Mouse (Mus musculus) cortical plate, adult 2 months (tissue): ENCODE measurements around the gene Hgfac. TPM values are rescaled to one million over a fixed set of nuclear protein-coding genes. Genes with fewer than 3 reads are reported as not detected.

ENCODE experiments used
- H3K27ac ChIP-seq: fragments of 200-500 bp; 2 replicates; pipeline ENCODE4 v1.5.1; 2012; ENCODE audit warnings: low read length, control low read depth, inconsistent platforms; ENCODE audit not compliant: insufficient read depth
- H3K4me1 ChIP-seq: fragments of 200-500 bp; 2 replicates; pipeline ENCODE4 v1.6.1; 2011; ENCODE audit warnings: low read length; ENCODE audit not compliant: control insufficient read depth, insufficient read depth
- H3K4me3 ChIP-seq: fragments of 200-500 bp; 2 replicates; pipeline ENCODE4 v1.5.1; 2011; ENCODE audit warnings: mild to moderate bottlenecking, low read length, control low read depth; ENCODE audit not compliant: insufficient read depth
- CTCF ChIP-seq: fragments of 200-500 bp; IDR thresholded peaks from 2 replicates; pipeline ENCODE4 v1.5.1; 2011; ENCODE audit warnings: mild to moderate bottlenecking, control low read depth, low read length; ENCODE audit not compliant: insufficient read depth; ENCODE audit errors: extremely low read depth
- POLR2A ChIP-seq: fragments of 200-500 bp; IDR thresholded peaks from 2 replicates; pipeline ENCODE4 v1.6.1; 2011; ENCODE audit warnings: mild to moderate bottlenecking, low read length, control low read depth; ENCODE audit not compliant: insufficient read depth; ENCODE audit errors: extremely low read depth
- polyA plus RNA-seq: library from polyadenylated mRNA; depleted of rRNA; stranded (reverse); fragments of >200 nt; gene quantifications from 2 replicates; pipeline ENCODE4 v1.2.3, GENCODE M21; 2012; rRNA removed

Hgfac gene
- polyA plus RNA-seq, 1 experiment, result 0.44 TPM

GRCm38 (mm10) chr5:35088785-35089613 is 47.7 kb downstream of the Hgfac start:
- no peak overlapping the region for H3K4me3 ChIP-seq
- peak; percentile 75 for TF ChIP-seq CTCF
- TF ChIP-seq POLR2A, result no peak
- no peak overlapping the region for H3K27ac ChIP-seq
- H3K4me1 ChIP-seq, result no peaks in the 10 kb centered on the region

DNA sequence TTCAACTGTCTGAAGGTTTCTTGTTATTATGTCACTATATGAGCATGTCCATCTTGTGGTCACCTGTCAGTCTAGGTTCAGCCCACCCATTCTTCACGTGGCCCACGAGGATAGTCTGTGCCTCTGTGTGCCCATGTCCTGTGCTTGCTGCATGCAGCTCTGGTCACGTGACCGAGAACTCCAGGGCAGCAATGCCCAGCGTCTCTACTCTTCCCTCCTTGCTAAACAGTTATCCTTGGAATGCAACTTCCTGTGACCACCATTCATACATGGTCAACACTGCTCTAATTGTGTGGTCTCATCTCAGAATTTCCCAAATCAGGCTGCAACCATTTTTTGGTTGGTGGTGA is 48.3 kb downstream of the Hgfac start:
- TF ChIP-seq POLR2A, result no peak
- no peak for TF ChIP-seq CTCF
- no peaks in the 10 kb centered on the region for H3K4me1 ChIP-seq
- no peak overlapping the region for H3K27ac ChIP-seq
- no peak overlapping the region for H3K4me3 ChIP-seq

GRCm38 (mm10) chr5:35091636-35092035 is 50.3 kb downstream of the Hgfac start:
- Histone ChIP-seq H3K4me1 (no peaks in the 10 kb centered on the region), H3K4me3 (no peak overlapping the region), H3K27ac (no peak overlapping the region)
- no peak for TF ChIP-seq POLR2A
- TF ChIP-seq CTCF, result no peak

Other genes starting within 250 kb of the Hgfac start
- gene Msantd1, start 133.5 kb upstream of the Hgfac start, polyA plus RNA-seq, result 6.4 and 9.1 TPM in 2 replicates
- gene Rgs12, start 92.1 kb upstream of the Hgfac start, polyA plus RNA-seq, result 35.4 and 40.9 TPM in 2 replicates
- gene Dok7, start 15.3 kb downstream of the Hgfac start, polyA plus RNA-seq, result 17.1 and 17.7 TPM in 2 replicates
- 113 and 116 TPM in 2 replicates for gene Lrpap1, start 64.3 kb downstream of the Hgfac start, polyA plus RNA-seq
- gene Adra2c, start 236.8 kb downstream of the Hgfac start, polyA plus RNA-seq, result 12.9 and 13.2 TPM in 2 replicates